Mouse (Mus musculus) liver, embryonic 14.5 days (tissue): ENCODE data around the gene Snrpd3. TPM values are rescaled to one million over a fixed set of nuclear protein-coding genes. Genes with fewer than 3 reads are reported as not detected.

Source experiments
- ATAC-seq: fragments of 200-750 bp; cut with Nextera tagmentation; 2 replicates; pipeline ENCODE4 v1.8.0; 2017; ENCODE audit warnings: moderate number of reproducible peaks, mild to moderate bottlenecking, moderate library complexity; ENCODE audit not compliant: insufficient read depth
- DNase-seq, 3 experiments: peaks; one replicate each; pipeline ENCODE4 v3.0.0-alpha.2; 2012 to 2013; ENCODE audit warnings: low read depth in 3 of 3, low spot score in 3 of 3
- H3K27ac ChIP-seq: fragments of 300-500 bp; sonication (generic); 2 replicates; pipeline ENCODE4 v1.5.1; 2014; ENCODE audit warnings: moderate library complexity, mild to moderate bottlenecking, control low read depth, inconsistent platforms
- H3K27me3 ChIP-seq: fragments of 300-500 bp; sonication (generic); 2 replicates; pipeline ENCODE4 v1.6.1; 2014; ENCODE audit warnings: mild to moderate bottlenecking, low read length, moderate library complexity; ENCODE audit not compliant: control insufficient read depth, insufficient read depth
- H3K36me3 ChIP-seq: fragments of 300-500 bp; sonication (generic); replicated peaks from 2 replicates; pipeline ENCODE4 v1.6.1; 2014; ENCODE audit warnings: low read depth; ENCODE audit not compliant: control insufficient read depth, insufficient read depth
- H3K4me1 ChIP-seq, 2 experiments: fragments of 200-500 bp in 1 of 2; fragments of 300-500 bp in 1 of 2; sonication (generic) in 1 of 2; replicated peaks; 2 replicates each; pipeline ENCODE4 v1.6.1; 2012 to 2014; ENCODE audit warnings: antibody characterized with exemption in 1 of 2, inconsistent platforms in 1 of 2, low read length in 1 of 2; ENCODE audit not compliant: control insufficient read depth in 2 of 2, insufficient read depth in 2 of 2
- H3K4me2 ChIP-seq: fragments of 300-500 bp; sonication (generic); 2 replicates; pipeline ENCODE4 v1.6.1; 2014; ENCODE audit warnings: low read depth, mild to moderate bottlenecking, control low read depth, moderate library complexity
- H3K4me3 ChIP-seq, 2 experiments: fragments of 200-500 bp in 1 of 2; fragments of 300-500 bp in 1 of 2; sonication (generic) in 1 of 2; 2 replicates each; pipeline ENCODE4 v1.5.1; 2012 to 2014; ENCODE audit warnings: low read depth in 2 of 2, low read length in 2 of 2, mild to moderate bottlenecking in 2 of 2, control low read depth in 1 of 2, inconsistent platforms in 1 of 2, moderate library complexity in 1 of 2; ENCODE audit not compliant: insufficient read depth in 1 of 2
- H3K9ac ChIP-seq: fragments of 300-500 bp; sonication (generic); replicated peaks from 2 replicates; pipeline ENCODE4 v1.6.1; 2014; ENCODE audit warnings: mild to moderate bottlenecking, control low read depth, moderate library complexity
- H3K9me3 ChIP-seq: fragments of 300-500 bp; sonication (generic); 2 replicates; pipeline ENCODE4 v1.6.1; 2016; ENCODE audit warnings: low read length, mixed read lengths; ENCODE audit not compliant: control insufficient read depth
- CTCF ChIP-seq: IDR thresholded peaks from 2 replicates; pipeline ENCODE4 v1.5.1; 2016; ENCODE audit warnings: antibody characterized with exemption, low read depth, control low read depth
- EP300 ChIP-seq: IDR thresholded peaks from 2 replicates; pipeline ENCODE4 v1.6.1; 2016; ENCODE audit warnings: antibody characterized with exemption, low read depth
- WGBS: fragments of 180-500 bp; shearing (Covaris S2); extraction: QIAGEN DNeasy Blood & Tissue Kit; methylation state at CpG from one replicate; pipeline ENCODE4 v1.1.7; 2014; ENCODE audit not compliant: insufficient replicate concordance; 5-methylcytosine and 5-hydroxymethylcytosine counted together
- polyA plus RNA-seq, 2 experiments: library from polyadenylated mRNA; depleted of rRNA in 1 of 2; stranded (reverse) in 1 of 2; unstranded in 1 of 2; fragments of >200 nt; fragmentation: Nextera tagmentation in 1 of 2; extraction: Ambion mirVana in 1 of 2; gene quantifications; 2 replicates each; pipeline versions ENCODE4 v1.2.1 to v1.2.3; 2012 to 2014

Gene Snrpd3
- polyA plus RNA-seq, 2 experiments = 60.5 to 82.2 TPM

DNA sequence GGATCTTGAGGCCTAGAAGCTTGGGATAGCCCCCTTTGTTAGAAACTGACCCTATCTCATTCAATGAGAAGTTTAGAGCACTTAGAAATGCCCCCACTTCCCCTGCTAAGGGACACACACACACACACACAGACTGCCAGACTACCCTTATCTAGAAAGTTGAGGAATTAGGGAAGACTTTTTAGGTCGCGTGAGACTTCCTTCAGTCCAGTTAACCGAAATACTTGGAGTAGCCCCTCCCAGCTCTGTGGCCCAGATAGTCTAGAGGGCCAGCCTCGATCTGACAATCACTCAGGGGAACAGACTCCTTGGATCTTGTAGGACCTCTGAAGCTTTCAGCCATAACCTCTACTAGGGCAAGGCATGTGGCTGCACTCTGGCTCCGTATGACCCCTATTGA is 50.7 kb downstream of the Snrpd3 start:
- Histone ChIP-seq H3K9ac (no peak overlapping the region), H3K36me3 (no peaks in the 10 kb centered on the region), H3K4me2 (no peak overlapping the region), H3K4me1 (peaks cover 0 to 16% of the 10 kb centered on the region in 2 experiments; a peak in 2 of 4 replicates), H3K27ac (no peak overlapping the region), H3K27me3 (no peaks in the 10 kb centered on the region), H3K4me3 (no peak overlapping the region), H3K9me3 (no peaks in the 10 kb centered on the region)
- DNase-seq = no peak
- 15% methylated on average over 5 of the region's 5 CpGs for WGBS
- TF ChIP-seq CTCF (no peak), EP300 (no peak)
- ATAC-seq = no peak

DNA sequence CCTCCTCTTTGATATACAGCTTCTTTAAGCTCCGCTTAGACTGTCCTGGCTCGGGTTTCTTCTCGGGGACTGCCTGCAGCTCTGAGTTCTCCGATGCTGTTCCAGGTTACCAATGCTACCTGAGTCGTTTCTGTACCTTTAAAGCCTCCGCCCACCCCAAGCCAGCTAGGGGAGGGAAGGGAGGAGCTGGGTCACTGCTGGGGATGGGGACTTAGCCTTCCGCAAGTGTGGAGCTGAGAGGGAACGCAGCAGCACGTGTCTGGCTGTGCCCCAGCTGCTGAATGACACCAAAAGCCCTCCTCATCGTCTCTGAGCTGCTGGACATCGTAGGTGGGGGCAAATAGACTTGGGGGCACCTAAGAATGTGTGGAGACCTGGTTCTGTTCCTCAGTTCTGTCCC is 51.1 kb downstream of the Snrpd3 start:
- TF ChIP-seq EP300 (no peak), CTCF (no peak)
- 22% methylated on average over 11 of the region's 11 CpGs for WGBS
- Histone ChIP-seq H3K27me3 (no peaks in the 10 kb centered on the region), H3K4me3 (no peak overlapping the region), H3K27ac (no peak overlapping the region), H3K9ac (no peak overlapping the region), H3K36me3 (no peaks in the 10 kb centered on the region), H3K9me3 (no peaks in the 10 kb centered on the region), H3K4me1 (peaks cover 0 to 16% of the 10 kb centered on the region in 2 experiments; a peak in 2 of 4 replicates), H3K4me2 (no peak overlapping the region)
- ATAC-seq = no peak
- DNase-seq = no peak

DNA sequence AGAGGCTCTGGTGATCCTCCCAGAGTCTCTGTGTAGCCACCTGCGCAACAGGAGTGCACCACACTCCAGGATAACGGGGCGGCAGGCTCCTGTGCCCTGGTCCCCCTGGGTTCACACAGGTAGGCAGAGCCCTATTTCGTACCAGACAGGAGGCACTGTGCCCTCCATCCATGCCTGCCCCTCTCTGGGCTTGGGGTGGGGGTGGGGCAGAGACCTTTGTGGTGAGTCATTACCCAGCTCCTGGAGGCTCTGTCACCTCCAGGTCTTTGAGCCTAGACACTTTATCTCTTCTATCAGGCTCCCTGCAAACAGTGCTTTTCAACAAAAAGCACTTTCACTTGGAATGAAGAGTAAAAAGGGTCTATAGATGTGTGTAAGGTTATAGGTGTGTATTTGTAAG is 51.5 kb downstream of the Snrpd3 start:
- ATAC-seq (no peak), DNase-seq (no peak)
- H3K9ac ChIP-seq = no peak overlapping the region
- no peaks in the 10 kb centered on the region for H3K36me3 ChIP-seq
- TF ChIP-seq EP300 (no peak), CTCF (no peak)
- no peak overlapping the region for H3K4me2 ChIP-seq
- H3K4me1 ChIP-seq = peaks cover 0 to 16% of the 10 kb centered on the region in 2 experiments; a peak in 2 of 4 replicates
- H3K9me3 ChIP-seq = no peaks in the 10 kb centered on the region
- 42% methylated on average over 4 of the region's 4 CpGs for WGBS
- H3K27ac ChIP-seq = no peak overlapping the region
- H3K27me3 ChIP-seq = no peaks in the 10 kb centered on the region
- no peak overlapping the region for H3K4me3 ChIP-seq

DNA sequence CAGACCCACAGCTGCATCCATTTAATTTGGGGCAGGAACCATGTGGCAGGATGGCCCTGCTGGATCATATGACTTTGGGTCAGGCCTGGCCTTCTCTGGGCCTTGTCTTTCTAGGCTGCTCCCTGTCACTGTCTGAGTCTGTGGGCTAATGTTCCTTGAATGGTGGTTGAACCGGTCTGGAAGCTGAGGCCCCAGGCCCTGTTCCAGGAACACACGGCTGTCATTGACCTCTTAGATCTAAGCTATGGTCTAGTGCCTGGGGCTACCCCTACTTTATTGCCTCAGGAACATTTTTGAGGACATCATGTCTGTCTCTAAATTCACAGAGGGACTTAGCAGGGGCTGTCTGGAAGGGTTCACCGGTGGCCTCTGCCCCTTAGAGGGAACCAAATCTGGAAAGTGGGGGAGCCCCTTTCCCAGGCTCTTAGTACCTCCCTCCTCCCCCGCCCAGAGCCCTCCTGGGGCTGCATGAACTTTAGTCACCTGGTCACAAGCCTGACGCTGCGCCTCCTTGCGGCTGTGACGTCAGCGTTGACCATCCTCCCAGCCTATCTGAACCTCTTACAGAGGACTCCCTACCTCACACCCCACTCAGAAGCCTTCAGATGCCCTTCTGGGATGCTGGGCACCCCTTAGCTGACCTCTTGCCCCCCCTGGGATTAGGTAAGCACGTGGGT is 53.8 kb downstream of the Snrpd3 start:
- TF ChIP-seq EP300 = no peak
- H3K4me2 ChIP-seq = no peak overlapping the region
- ATAC-seq (no peak), DNase-seq (no peak)
- H3K4me3 ChIP-seq = no peak overlapping the region
- H3K27me3 ChIP-seq = no peaks in the 10 kb centered on the region
- H3K9me3 ChIP-seq = no peaks in the 10 kb centered on the region
- no peaks in the 10 kb centered on the region for H3K36me3 ChIP-seq
- WGBS = 47% methylated on average over 10 of the region's 10 CpGs
- no peak overlapping the region for H3K27ac ChIP-seq
- H3K4me1 ChIP-seq = peaks cover 0 to 4% of the 10 kb centered on the region in 2 experiments; a peak in 2 of 4 replicates
- no peak overlapping the region for H3K9ac ChIP-seq

DNA sequence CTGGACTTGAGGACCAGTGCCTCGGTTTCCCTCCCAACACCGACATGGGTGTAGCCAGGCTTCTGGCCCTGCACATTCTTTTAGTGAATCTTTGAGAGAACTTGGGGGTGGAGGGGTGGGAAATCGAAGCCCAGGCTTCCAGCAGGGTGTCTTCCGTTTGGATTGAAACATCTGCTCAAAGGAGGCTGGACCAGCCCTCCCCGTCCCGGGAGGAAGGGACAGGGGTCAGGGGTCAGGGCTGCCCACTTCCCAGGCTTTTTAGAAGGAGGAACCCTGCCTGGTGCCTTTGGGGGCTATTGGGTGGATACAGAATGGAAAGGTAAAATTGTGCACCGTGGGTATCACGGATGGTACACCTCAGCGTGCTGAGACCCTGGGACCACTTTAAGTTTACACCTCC is 54.6 kb downstream of the Snrpd3 start:
- TF ChIP-seq EP300 (no peak), CTCF (no peak)
- Histone ChIP-seq H3K27me3 (no peaks in the 10 kb centered on the region), H3K9ac (no peak overlapping the region), H3K36me3 (no peaks in the 10 kb centered on the region), H3K4me3 (no peak overlapping the region), H3K27ac (no peak overlapping the region), H3K4me1 (peaks cover 0 to 4% of the 10 kb centered on the region in 2 experiments; a peak in 1 of 4 replicates), H3K4me2 (no peak overlapping the region), H3K9me3 (no peaks in the 10 kb centered on the region)
- 48% methylated on average over 9 of the region's 9 CpGs for WGBS
- DNase-seq = no peak
- no peak for ATAC-seq
